25 mouse cellular contexts compared by ENCODE assay signal in genomic region chr9:102961356-102962092, GRCm38 (mm10). TPM values are rescaled to one million over a fixed set of nuclear protein-coding genes. Genes with fewer than 3 reads are reported as not detected.
DNase-seq lines count a peak whose midpoint lies in the region; ATAC-seq and TF ChIP-seq lines count a peak whose summit lies in the region.
"Had no signal": no experiment of that assay in that cellular context is flagged by ENCODE, and none has a peak within 500 bp of the region (broad histone marks: within the 10 kb centered on the region; RNA-seq: fewer than 3 reads in every experiment).

No protein-coding gene starts in this region.

- 21% methylated on average over 8 of the region's 8 CpGs for WGBS in heart, embryonic 10.5 days
- 48% methylated on average over 8 of the region's 8 CpGs for WGBS in heart, adult 2 months
- 41% methylated on average over 8 of the region's 8 CpGs for WGBS in intestine, embryonic 16.5 days
- 37% methylated on average over 8 of the region's 8 CpGs for WGBS in cerebellum, adult 2 months

- no peak overlapping the region for H3K9ac ChIP-seq in heart, adult 2 months (ENCODE audit: low read depth, low read length)
- H3K9ac ChIP-seq in ES-E14 (ENCODE audit: insufficient read depth, low read depth, low read length, poor library complexity, severe bottlenecking): peak overlapping the region; percentile 4; the same call in 1 of the 2 replicates
- H3K9ac ChIP-seq in intestine, embryonic 16.5 days (ENCODE audit: low read depth, low read length): no peak overlapping the region
- H3K9ac ChIP-seq: forebrain, postnatal 0 days; hindbrain, embryonic 12.5 days; liver, embryonic 15.5 days; neural tube, embryonic 12.5 days had no signal

- H3K27me3 ChIP-seq in heart, embryonic 10.5 days (ENCODE audit: insufficient read depth, poor library complexity, severe bottlenecking): peaks cover 4% of the 10 kb centered on the region; the same call in 1 of the 2 replicates
- H3K27me3 ChIP-seq in heart, adult 2 months (ENCODE audit: control insufficient read depth, insufficient read depth, low read length): no peaks in the 10 kb centered on the region
- H3K27me3 ChIP-seq in E14TG2a.4 (ENCODE audit: insufficient read depth, low read length): no peaks in the 10 kb centered on the region
- no peaks in the 10 kb centered on the region for H3K27me3 ChIP-seq in intestine, embryonic 16.5 days (replicated peaks; ENCODE audit: control insufficient read depth, insufficient read depth, low read length)
- no peaks in the 10 kb centered on the region for H3K27me3 ChIP-seq in cerebellum, adult 2 months (ENCODE audit: control insufficient read depth, insufficient read depth, low read length)
- H3K27me3 ChIP-seq: hindbrain, embryonic 12.5 days; liver, embryonic 15.5 days; neural tube, embryonic 12.5 days had no signal

- in situ Hi-C loops in ES-E14 (cut with MboI; ENCODE audit: low sequenced_read_pairs in 2 of 2, unreplicated experiment in 2 of 2): no loop called here

- H3K27ac ChIP-seq in heart, embryonic 10.5 days: peak overlapping the region; percentile 56
- no peak overlapping the region for H3K27ac ChIP-seq in heart, adult 2 months
- H3K27ac ChIP-seq in ES-E14 (ENCODE audit: insufficient read depth, low read depth, low read length, poor library complexity, severe bottlenecking): peak overlapping the region; percentile 57; the same call in 1 of the 2 replicates
- no peak overlapping the region for H3K27ac ChIP-seq in intestine, embryonic 16.5 days (ENCODE audit: low read length)
- no peak overlapping the region for H3K27ac ChIP-seq in cerebellum, adult 2 months (ENCODE audit: insufficient read depth, low read length)
- H3K27ac ChIP-seq: hindbrain, embryonic 12.5 days; kidney, postnatal 0 days; liver, embryonic 15.5 days; neural tube, embryonic 12.5 days had no signal

- no peak for TF ChIP-seq POLR2A in heart, adult 2 months (IDR thresholded peaks at IDR 0.05; ENCODE audit: insufficient read depth, low read depth, low read length)
- no peak for TF ChIP-seq POLR2A in cerebellum, adult 2 months (IDR thresholded peaks at IDR 0.05; ENCODE audit: borderline replicate concordance, insufficient read depth, low read length)

- peak; percentile 56 for ATAC-seq in intestine, embryonic 16.5 days
- ATAC-seq: forebrain, postnatal 0 days had no signal

- no peaks in the 10 kb centered on the region for H3K79me2 ChIP-seq in heart, adult 2 months (replicated peaks; ENCODE audit: control insufficient read depth, insufficient read depth, low read length)

- H3K36me3 ChIP-seq in heart, embryonic 10.5 days: no peaks in the 10 kb centered on the region
- H3K36me3 ChIP-seq in heart, adult 2 months (ENCODE audit: control insufficient read depth, insufficient read depth, low read length): no peaks in the 10 kb centered on the region
- no peaks in the 10 kb centered on the region for H3K36me3 ChIP-seq in E14TG2a.4 (ENCODE audit: insufficient read depth, low read length)
- H3K36me3 ChIP-seq in ES-E14 (ENCODE audit: control insufficient read depth, insufficient read depth, low read length, poor library complexity, severe bottlenecking): no peaks in the 10 kb centered on the region
- no peaks in the 10 kb centered on the region for H3K36me3 ChIP-seq in intestine, embryonic 16.5 days (ENCODE audit: control insufficient read depth, insufficient read depth, low read length)
- H3K36me3 ChIP-seq: hindbrain, embryonic 12.5 days; liver, embryonic 15.5 days; neural tube, embryonic 12.5 days had no signal

- intact Hi-C loops in heart, adult 2 months (cut with DNase I): no loop called here

- no peak for TF ChIP-seq EP300 in heart, adult 2 months (IDR thresholded peaks at IDR 0.05; ENCODE audit: insufficient read depth, low read depth, low read length)

- DNase-seq in heart, embryonic 10.5 days (ENCODE audit: low spot score): no peak
- DNase-seq in heart, adult 2 months: no peak
- peak; percentile 38 for DNase-seq in ES-E14 (ENCODE audit: low read depth, low spot score)
- DNase-seq in spleen, adult 18-20 months: no peak
- no peak for DNase-seq in cerebellum, adult 2 months
- DNase-seq: cerebellum, adult 11-12 months; cerebellum, postnatal 14 days; forebrain, postnatal 0 days; gastrocnemius, postnatal 14 days; heart, adult 18-20 months; kidney, adult 2 months; layer of hippocampus, adult 9-11 months; left cerebral cortex, postnatal 4 days; liver; lung, postnatal 4 days; thymus, adult 18-20 months; thymus, postnatal 36 days had no signal

- no peak overlapping the region for H3K4me2 ChIP-seq in intestine, embryonic 16.5 days (ENCODE audit: low read depth, low read length)
- H3K4me2 ChIP-seq: hindbrain, embryonic 12.5 days; liver, embryonic 15.5 days; neural tube, embryonic 12.5 days had no signal

- TF ChIP-seq CTCF in heart, adult 2 months (IDR thresholded peaks at IDR 0.05): no peak
- no peak for TF ChIP-seq CTCF in E14TG2a.4 (conservative IDR thresholded peaks at IDR 0.05; ENCODE audit: low read length)
- TF ChIP-seq CTCF in cerebellum, adult 2 months (IDR thresholded peaks at IDR 0.05; ENCODE audit: borderline replicate concordance, insufficient read depth, low read depth, low read length): no peak

- no peaks in the 10 kb centered on the region for H3K9me3 ChIP-seq in heart, embryonic 10.5 days
- no peaks in the 10 kb centered on the region for H3K9me3 ChIP-seq in E14TG2a.4 (ENCODE audit: low read length)
- no peaks in the 10 kb centered on the region for H3K9me3 ChIP-seq in ES-E14 (ENCODE audit: control insufficient read depth, insufficient read depth, low read depth, low read length)
- no peaks in the 10 kb centered on the region for H3K9me3 ChIP-seq in intestine, embryonic 16.5 days (ENCODE audit: control insufficient read depth, low read length)
- H3K9me3 ChIP-seq: hindbrain, embryonic 12.5 days; liver, embryonic 15.5 days; neural tube, embryonic 12.5 days had no signal

- H3K4me3 ChIP-seq in heart, embryonic 10.5 days: no peak overlapping the region
- H3K4me3 ChIP-seq in heart, adult 2 months: no peak overlapping the region
- peak overlapping the region; percentile 59 for H3K4me3 ChIP-seq in E14TG2a.4 (replicated peaks; ENCODE audit: low read length)
- H3K4me3 ChIP-seq in ES-E14 (ENCODE audit: insufficient read depth in 1 of 2, low read depth in 1 of 2, low read length in 2 of 2, poor library complexity in 1 of 2, severe bottlenecking in 1 of 2): peak overlapping the region in 1 of 2 experiments; percentile 31; a peak in 3 of 4 replicates
- H3K4me3 ChIP-seq in intestine, embryonic 16.5 days (ENCODE audit: low read length): no peak overlapping the region
- no peak overlapping the region for H3K4me3 ChIP-seq in cerebellum, adult 2 months (replicated peaks; ENCODE audit: insufficient read depth, low read depth, low read length)
- H3K4me3 ChIP-seq: hindbrain, embryonic 12.5 days; liver, embryonic 15.5 days; neural tube, embryonic 12.5 days had no signal

- peaks cover 14% of the 10 kb centered on the region for H3K4me1 ChIP-seq in heart, embryonic 10.5 days
- H3K4me1 ChIP-seq in heart, adult 2 months (ENCODE audit: control insufficient read depth, insufficient read depth, low read length): no peaks in the 10 kb centered on the region
- H3K4me1 ChIP-seq in E14TG2a.4 (replicated peaks; ENCODE audit: low read depth, low read length) (peaks cover 50% of the 10 kb centered on the region), ES-E14 (ENCODE audit: control insufficient read depth in 2 of 2, insufficient read depth in 2 of 2, low read length in 2 of 2, poor library complexity in 1 of 2) (peaks cover 12 to 15% of the 10 kb centered on the region in 2 experiments; a peak in 3 of 4 replicates)
- H3K4me1 ChIP-seq in intestine, embryonic 16.5 days (ENCODE audit: control insufficient read depth, insufficient read depth, low read length): peaks cover 7% of the 10 kb centered on the region; the same call in 1 of the 2 replicates
- H3K4me1 ChIP-seq in cerebellum, adult 2 months (ENCODE audit: control insufficient read depth, insufficient read depth, low read length): no peaks in the 10 kb centered on the region
- H3K4me1 ChIP-seq: liver, embryonic 15.5 days had no signal

TF ChIP-seq in ES-E14, 5 proteins besides CTCF, POLR2A, EP300 and RAD21:
- TF ChIP-seq ZNF384 (IDR thresholded peaks at IDR 0.05; ENCODE audit: low read depth, low read length) (no peak), ZC3H11A (IDR thresholded peaks at IDR 0.05; ENCODE audit: borderline replicate concordance, low read depth, low read length) (no peak)

RNA-seq across cellular contexts. Expression of gene Slco2a1, which starts 27.0 kb away (rescaled TPM):
- polyA plus RNA-seq in heart, embryonic 10.5 days (2016; fragmentation: Nextera tagmentation; extraction: Ambion mirVana): 1.5 and 3.0 TPM in 2 replicates
- total RNA-seq in heart, adult 2 months (2021): 1 to 10 TPM; 3.6 to 4.7 TPM
- polyA plus RNA-seq in heart, adult 2 months (2012; rRNA removed): 4.4 and 4.8 TPM in 2 replicates
- total RNA-seq in ES-E14 (2012; rRNA removed): 1.1 and 2.2 TPM in 2 replicates
- 15.2 and 18.8 TPM in 2 replicates for polyA plus RNA-seq in intestine, embryonic 16.5 days (2015; fragmentation: Nextera tagmentation; extraction: Ambion mirVana)
- 3.6 and 5.3 TPM in 2 replicates for polyA plus RNA-seq in cerebellum, adult 2 months (2012; rRNA removed)
- total RNA-seq: CH12.LX; megakaryocyte-erythroid progenitor cell, adult 5-6 weeks had no signal

Comparison
In these comparisons a context has a peak if more than half of its experiments do, and no peak if none do; other contexts are left out.
1. H3K27ac ChIP-seq: peak in heart, embryonic 10.5 days (single experiment) and ES-E14 (single experiment); none in heart, adult 2 months (single experiment), intestine, embryonic 16.5 days (single experiment) and cerebellum, adult 2 months (single experiment).